Mouse (Mus musculus): ENCODE measurements at regions not wholly inside any gene's neighbourhood (a gene's known extent, or its start where the extent isn't known, plus 50 kb on each side); places are given as distances from the start of the nearest gene placed in this dataset.

DNA sequence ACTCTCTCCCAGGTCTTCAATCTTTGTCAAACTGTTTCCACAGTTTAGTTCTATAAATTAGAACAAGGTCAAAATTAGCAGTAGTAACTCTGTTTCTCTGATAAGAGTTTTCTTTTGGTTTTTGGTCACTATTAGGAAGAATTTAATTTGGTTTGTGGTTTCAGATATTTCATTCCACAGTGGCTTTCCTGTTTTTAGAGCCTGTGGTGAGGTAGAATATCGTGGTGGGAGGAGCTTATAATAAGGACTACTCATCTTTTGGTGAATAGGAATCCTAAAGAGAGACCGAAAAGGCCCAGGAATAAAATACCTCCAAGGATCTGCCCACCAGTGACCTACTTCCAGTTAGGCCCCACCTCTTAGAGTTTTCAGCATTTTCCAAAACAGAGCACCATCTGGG, 125.8 kb upstream of the Fut8 start:
- H3K27ac ChIP-seq (replicated peaks; ENCODE audit: low read depth, low read length), result no peak overlapping the region
- H3K4me1 ChIP-seq (ENCODE audit: control insufficient read depth, insufficient read depth, insufficient read length, low read length), result peaks cover 3% of the 10 kb centered on the region; the same call in 1 of the 2 replicates

DNA sequence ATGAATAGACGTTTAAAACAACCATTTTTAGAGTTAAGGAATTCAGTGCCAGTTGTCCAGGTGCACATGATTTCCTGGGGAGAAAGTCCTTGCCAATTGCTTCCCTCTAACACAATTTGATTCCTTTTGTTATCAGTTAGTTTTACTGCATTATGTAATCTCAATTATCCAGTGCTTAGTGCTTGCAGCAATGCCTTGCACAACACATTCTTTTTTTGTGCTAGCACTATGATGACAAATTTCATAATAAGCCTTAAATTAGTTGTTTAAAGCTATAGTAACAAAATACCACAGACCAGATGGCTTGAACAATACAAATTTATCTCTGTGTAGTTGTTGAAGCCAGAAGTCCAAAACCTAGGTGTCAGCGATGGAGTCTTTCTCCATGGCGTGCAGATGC, 130.7 kb upstream of the Fut8 start:
- Histone ChIP-seq H3K4me3 (ENCODE audit: insufficient read depth, low read depth, low read length) (no peak overlapping the region), H3K27ac (replicated peaks; ENCODE audit: low read depth, low read length) (0 out of 2 replicates have a peak overlapping the region, but pooled peaks have one; percentile 44), H3K4me1 (ENCODE audit: control insufficient read depth, insufficient read depth, insufficient read length, low read length) (peaks cover 5% of the 10 kb centered on the region)

More for the DNA sequence above, 125.8 kb upstream of the Fut8 start:
- H3K4me3 ChIP-seq (ENCODE audit: insufficient read depth, low read depth, low read length), result no peak overlapping the region

GRCm38 (mm10) chr12:77105887-77106600, 131.9 kb upstream of the Fut8 start:
- Histone ChIP-seq H3K4me3 (ENCODE audit: insufficient read depth, low read depth, low read length) (no peak overlapping the region), H3K4me1 (ENCODE audit: control insufficient read depth, insufficient read depth, insufficient read length, low read length) (peaks cover 5% of the 10 kb centered on the region), H3K27ac (replicated peaks; ENCODE audit: low read depth, low read length) (no peak overlapping the region)

GRCm38 (mm10) chr12:77100482-77100881, 137.4 kb upstream of the Fut8 start:
- Histone ChIP-seq H3K4me1 (ENCODE audit: control insufficient read depth, insufficient read depth, insufficient read length, low read length) (no peaks in the 10 kb centered on the region), H3K4me3 (ENCODE audit: insufficient read depth, low read depth, low read length) (no peak overlapping the region), H3K27ac (replicated peaks; ENCODE audit: low read depth, low read length) (no peak overlapping the region)

- Histone ChIP-seq H3K27ac (replicated peaks; ENCODE audit: low read depth, low read length) (no peak overlapping the region), H3K4me3 (ENCODE audit: insufficient read depth, low read depth, low read length) (no peak overlapping the region)
Observed at GRCm38 (mm10) chr12:77099521-77099920, 137.5 kb upstream of the Max start.

DNA sequence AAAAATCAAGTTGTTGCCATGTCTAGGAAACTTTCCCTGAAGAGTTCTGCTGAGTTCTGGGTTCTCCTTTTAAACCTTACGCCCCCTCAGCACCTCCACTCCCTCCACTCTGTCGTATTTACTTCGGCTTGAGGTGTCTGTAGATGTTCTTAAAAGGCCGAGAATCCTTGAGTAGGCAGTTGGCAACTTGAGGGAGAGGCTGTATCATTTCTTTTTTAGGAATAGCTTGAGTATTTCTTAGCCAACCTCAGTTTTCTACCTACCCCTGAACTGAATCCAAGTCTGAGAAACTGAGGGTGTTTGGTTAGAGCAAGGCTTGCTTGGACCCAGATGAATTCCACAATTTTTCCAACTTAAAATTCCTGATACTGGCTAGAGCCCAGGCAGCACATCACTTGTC, 136.8 kb upstream of the Max start:
- Histone ChIP-seq H3K27ac (replicated peaks; ENCODE audit: low read depth, low read length) (no peak overlapping the region), H3K4me3 (ENCODE audit: insufficient read depth, low read depth, low read length) (no peak overlapping the region), H3K4me1 (ENCODE audit: control insufficient read depth, insufficient read depth, insufficient read length, low read length) (no peaks in the 10 kb centered on the region)

More at GRCm38 (mm10) chr12:77099521-77099920, 137.5 kb upstream of the Max start:
- H3K4me1 ChIP-seq (ENCODE audit: control insufficient read depth, insufficient read depth, insufficient read length, low read length), result no peaks in the 10 kb centered on the region

GRCm38 (mm10) chr12:77097831-77098230, 135.8 kb upstream of the Max start:
- H3K4me3 ChIP-seq (ENCODE audit: insufficient read depth, low read depth, low read length), result no peak overlapping the region
- peaks cover 3% of the 10 kb centered on the region; the same call in 1 of the 2 replicates for H3K4me1 ChIP-seq (ENCODE audit: control insufficient read depth, insufficient read depth, insufficient read length, low read length)
- no peak overlapping the region for H3K27ac ChIP-seq (replicated peaks; ENCODE audit: low read depth, low read length)

DNA sequence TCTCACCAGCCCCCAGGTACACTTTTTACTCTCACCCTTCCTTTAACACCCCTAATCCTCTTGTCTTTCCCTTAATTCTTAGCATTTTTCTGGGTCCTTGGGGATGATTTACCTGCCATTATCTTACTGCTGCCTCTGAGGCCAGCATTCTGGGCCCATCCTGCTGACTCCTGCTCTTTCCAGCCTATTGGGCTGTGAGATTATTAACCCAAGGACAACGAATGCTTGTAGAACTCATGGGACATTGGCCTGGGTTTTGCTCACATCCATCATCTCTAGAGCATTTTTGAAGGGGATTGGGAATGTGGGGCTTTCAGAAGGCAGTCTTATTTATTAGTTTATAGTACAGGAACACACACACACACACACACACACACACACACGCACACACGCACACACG, 134.5 kb upstream of the Max start:
- no peak overlapping the region for H3K27ac ChIP-seq (replicated peaks; ENCODE audit: low read depth, low read length)
- H3K4me3 ChIP-seq (ENCODE audit: insufficient read depth, low read depth, low read length), result no peak overlapping the region

DNA sequence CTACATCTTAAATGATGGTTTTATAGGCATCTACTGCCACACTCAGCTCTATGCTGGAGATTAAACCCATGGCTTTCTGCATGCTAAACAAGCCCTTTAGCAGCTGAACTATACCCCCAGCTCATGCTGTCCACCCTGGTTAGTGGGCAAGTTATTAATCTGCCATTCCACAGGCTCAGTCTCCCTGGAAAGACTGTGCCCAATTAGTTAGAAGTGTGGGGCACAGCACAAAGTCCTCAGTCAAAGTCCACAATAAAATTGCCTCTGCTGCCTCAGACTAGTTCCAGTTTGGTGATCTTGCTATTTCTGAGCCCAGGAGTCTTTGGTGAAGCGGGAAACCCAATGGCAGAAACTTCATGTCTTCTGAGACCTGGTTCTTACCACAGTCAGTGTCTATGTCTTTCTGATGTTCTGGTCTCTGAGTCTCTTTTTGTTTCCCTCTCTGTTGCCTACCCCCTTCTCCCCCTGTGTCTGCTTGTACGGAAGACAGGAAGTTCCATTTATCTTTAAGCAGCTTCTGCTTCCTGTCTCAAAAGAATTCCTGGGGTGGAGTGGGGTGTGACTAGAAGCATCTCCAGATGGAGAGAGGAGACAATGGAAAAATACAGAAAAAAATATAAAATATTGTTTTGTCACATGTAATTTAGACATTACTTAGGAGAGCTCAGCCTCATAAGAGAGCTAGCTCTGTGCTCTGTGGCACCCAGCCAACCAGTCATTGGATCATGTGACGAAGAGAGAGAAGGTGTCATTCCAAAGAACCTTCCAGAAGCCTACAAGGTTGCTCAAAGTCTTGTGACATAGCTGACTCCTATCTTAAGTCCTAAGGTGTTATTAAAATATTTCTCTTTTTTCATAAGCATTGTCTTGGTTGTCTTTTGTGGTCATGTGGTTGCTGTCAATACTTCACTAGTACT, 133.3 kb upstream of the Max start:
- Histone ChIP-seq H3K4me1 (ENCODE audit: control insufficient read depth, insufficient read depth, insufficient read length, low read length) (peaks cover 5% of the 10 kb centered on the region; the same call in 1 of the 2 replicates), H3K27ac (replicated peaks; ENCODE audit: low read depth, low read length) (no peak overlapping the region)

More for the DNA sequence above, 134.5 kb upstream of the Max start:
- peaks cover 5% of the 10 kb centered on the region; the same call in 1 of the 2 replicates for H3K4me1 ChIP-seq (ENCODE audit: control insufficient read depth, insufficient read depth, insufficient read length, low read length)

GRCm38 (mm10) chr12:77094168-77094567, 132.2 kb upstream of the Max start:
- no peak overlapping the region for H3K4me3 ChIP-seq (ENCODE audit: insufficient read depth, low read depth, low read length)
- peaks cover 5% of the 10 kb centered on the region; the same call in 1 of the 2 replicates for H3K4me1 ChIP-seq (ENCODE audit: control insufficient read depth, insufficient read depth, insufficient read length, low read length)
- no peak overlapping the region for H3K27ac ChIP-seq (replicated peaks; ENCODE audit: low read depth, low read length)

More for the DNA sequence above, 133.3 kb upstream of the Max start:
- H3K4me3 ChIP-seq (ENCODE audit: insufficient read depth, low read depth, low read length), result no peak overlapping the region

GRCm38 (mm10) chr12:77092741-77093140, 130.7 kb upstream of the Max start:
- Histone ChIP-seq H3K4me1 (ENCODE audit: control insufficient read depth, insufficient read depth, insufficient read length, low read length) (peaks cover 5% of the 10 kb centered on the region; the same call in 1 of the 2 replicates), H3K4me3 (ENCODE audit: insufficient read depth, low read depth, low read length) (no peak overlapping the region), H3K27ac (replicated peaks; ENCODE audit: low read depth, low read length) (no peak overlapping the region)

DNA sequence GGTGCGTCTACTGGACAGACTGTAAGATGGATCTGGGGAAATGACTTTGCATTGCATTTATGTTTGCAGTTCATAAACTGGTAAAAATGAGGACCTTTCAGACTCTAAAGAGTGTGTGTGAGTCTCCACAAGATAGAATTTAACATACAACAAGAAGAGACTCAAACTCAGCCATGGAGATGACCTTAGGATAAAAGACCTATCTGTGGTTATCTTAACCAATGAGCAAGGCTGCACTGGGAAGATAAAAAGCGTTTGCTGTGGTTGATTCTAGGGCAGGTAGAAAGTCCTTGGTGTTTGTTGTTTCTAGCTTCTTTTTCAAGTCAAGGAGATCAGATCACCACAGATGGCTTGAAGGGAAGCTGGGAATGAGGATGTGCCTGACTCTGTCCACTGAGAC, 130.1 kb upstream of the Max start:
- H3K4me3 ChIP-seq (ENCODE audit: insufficient read depth, low read depth, low read length), result no peak overlapping the region
- no peak overlapping the region for H3K27ac ChIP-seq (replicated peaks; ENCODE audit: low read depth, low read length)

GRCm38 (mm10) chr12:77091700-77092099, 129.7 kb upstream of the Max start:
- H3K27ac ChIP-seq (replicated peaks; ENCODE audit: low read depth, low read length), result no peak overlapping the region
- peaks cover 5% of the 10 kb centered on the region; the same call in 1 of the 2 replicates for H3K4me1 ChIP-seq (ENCODE audit: control insufficient read depth, insufficient read depth, insufficient read length, low read length)
- H3K4me3 ChIP-seq (ENCODE audit: insufficient read depth, low read depth, low read length), result no peak overlapping the region

More for the DNA sequence above, 130.1 kb upstream of the Max start:
- peaks cover 5% of the 10 kb centered on the region; the same call in 1 of the 2 replicates for H3K4me1 ChIP-seq (ENCODE audit: control insufficient read depth, insufficient read depth, insufficient read length, low read length)

- Histone ChIP-seq H3K4me1 (ENCODE audit: control insufficient read depth, insufficient read depth, insufficient read length, low read length) (peaks cover 5% of the 10 kb centered on the region; the same call in 1 of the 2 replicates), H3K27ac (replicated peaks; ENCODE audit: low read depth, low read length) (no peak overlapping the region), H3K4me3 (ENCODE audit: insufficient read depth, low read depth, low read length) (no peak overlapping the region)
Observed at GRCm38 (mm10) chr12:77090525-77090924, 128.5 kb upstream of the Max start.

- Histone ChIP-seq H3K4me3 (ENCODE audit: insufficient read depth, low read depth, low read length) (no peak overlapping the region), H3K27ac (replicated peaks; ENCODE audit: low read depth, low read length) (no peak overlapping the region)
Observed at GRCm38 (mm10) chr12:77089624-77090278, 127.8 kb upstream of the Max start.

More at GRCm38 (mm10) chr12:77089624-77090278, 127.8 kb upstream of the Max start:
- peaks cover 5% of the 10 kb centered on the region; the same call in 1 of the 2 replicates for H3K4me1 ChIP-seq (ENCODE audit: control insufficient read depth, insufficient read depth, insufficient read length, low read length)

Data from brown adipose tissue, adult 24 weeks (tissue).